8 mouse cellular contexts compared by ENCODE assay signal in the genomic region with DNA sequence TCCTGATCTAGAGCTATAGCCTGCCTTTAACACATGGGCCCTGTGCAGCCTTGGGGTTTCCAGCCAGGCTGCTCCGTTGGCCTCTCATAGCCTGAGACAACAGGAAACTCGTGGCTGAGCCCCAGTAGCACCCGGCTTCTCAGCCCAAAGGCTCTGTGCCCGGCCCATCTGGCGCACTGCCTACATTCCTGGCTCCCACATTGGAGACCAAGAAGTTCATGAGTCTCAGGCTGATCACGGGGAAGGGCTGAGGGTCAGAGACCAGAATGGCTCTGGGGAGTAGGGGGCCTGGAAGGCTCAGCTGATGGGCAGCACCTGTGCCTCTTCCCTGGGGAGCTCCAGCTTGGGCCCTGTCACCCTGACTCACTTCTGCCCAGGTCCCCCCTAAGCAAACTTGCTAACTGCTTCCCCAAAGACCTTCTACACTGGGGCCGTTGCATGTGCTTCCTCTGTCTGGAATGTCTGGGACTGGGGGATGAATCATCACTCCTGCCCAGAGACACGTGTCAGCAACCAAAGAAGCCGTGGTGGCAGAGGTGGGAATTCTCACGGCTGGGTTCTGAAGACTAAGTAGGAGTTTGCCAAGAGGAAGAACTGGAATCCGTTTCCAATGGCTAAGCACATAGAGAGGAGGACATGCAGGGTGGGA. TPM values are rescaled to one million over a fixed set of nuclear protein-coding genes. Genes with fewer than 3 reads are reported as not detected.
DNase-seq lines count a peak whose midpoint lies in the region; ATAC-seq and TF ChIP-seq lines count a peak whose summit lies in the region.

No protein-coding gene starts in this region.

- H3K4me2 ChIP-seq in embryonic facial prominence, embryonic 13.5 days: no peak overlapping the region
- no peak overlapping the region for H3K4me2 ChIP-seq in embryonic facial prominence, embryonic 14.5 days (ENCODE audit: low read depth, low read length)
- no peak overlapping the region for H3K4me2 ChIP-seq in neural tube, embryonic 15.5 days

- 0 out of 2 replicates have a peak overlapping the region, but pooled peaks have one; percentile 36 for H3K9ac ChIP-seq in embryonic facial prominence, embryonic 13.5 days
- H3K9ac ChIP-seq in embryonic facial prominence, embryonic 14.5 days (ENCODE audit: low read depth, low read length): peak overlapping the region; percentile 34; the same call in 1 of the 2 replicates
- H3K9ac ChIP-seq in neural tube, embryonic 15.5 days (replicated peaks): no peak overlapping the region

- no peaks in the 10 kb centered on the region for H3K36me3 ChIP-seq in embryonic facial prominence, embryonic 13.5 days
- H3K36me3 ChIP-seq in embryonic facial prominence, embryonic 10.5 days (replicated peaks): no peaks in the 10 kb centered on the region
- no peaks in the 10 kb centered on the region for H3K36me3 ChIP-seq in embryonic facial prominence, embryonic 14.5 days (ENCODE audit: control insufficient read depth, insufficient read depth, low read length)
- no peaks in the 10 kb centered on the region for H3K36me3 ChIP-seq in kidney, adult 2 months (ENCODE audit: control insufficient read depth, insufficient read depth, low read length)
- no peaks in the 10 kb centered on the region for H3K36me3 ChIP-seq in neural tube, embryonic 15.5 days

- no peaks in the 10 kb centered on the region for H3K9me3 ChIP-seq in embryonic facial prominence, embryonic 13.5 days
- no peaks in the 10 kb centered on the region for H3K9me3 ChIP-seq in embryonic facial prominence, embryonic 10.5 days
- H3K9me3 ChIP-seq in embryonic facial prominence, embryonic 14.5 days (ENCODE audit: control insufficient read depth, low read length): no peaks in the 10 kb centered on the region
- H3K9me3 ChIP-seq in neural tube, embryonic 15.5 days (replicated peaks): no peaks in the 10 kb centered on the region

- peaks cover 24% of the 10 kb centered on the region for H3K4me1 ChIP-seq in embryonic facial prominence, embryonic 13.5 days
- H3K4me1 ChIP-seq in embryonic facial prominence, embryonic 10.5 days: peaks cover 39% of the 10 kb centered on the region
- peaks cover 5% of the 10 kb centered on the region; the same call in 1 of the 2 replicates for H3K4me1 ChIP-seq in embryonic facial prominence, embryonic 14.5 days (ENCODE audit: control insufficient read depth, insufficient read depth, low read length)
- H3K4me1 ChIP-seq in kidney, adult 2 months (ENCODE audit: control insufficient read depth, insufficient read depth, low read length): peaks cover 20% of the 10 kb centered on the region; the same call in 1 of the 2 replicates
- peaks cover 5% of the 10 kb centered on the region for H3K4me1 ChIP-seq in neural tube, embryonic 15.5 days

- no peak for TF ChIP-seq POLR2A in kidney, adult 2 months (IDR thresholded peaks at IDR 0.05; ENCODE audit: low read depth, low read length)

- no peak for DNase-seq in embryonic facial prominence, embryonic 10.5 days (ENCODE audit: low spot score)
- peak; percentile 66 for DNase-seq in 416B (ENCODE audit: low read depth)
- DNase-seq in embryonic facial prominence, embryonic 14.5 days (ENCODE audit: low spot score): peak; percentile 73
- DNase-seq in kidney, adult 2 months: peak; percentile 97
- DNase-seq in skeletal muscle tissue, adult 2 months (ENCODE audit: low read depth, low spot score): peak; percentile 78
- DNase-seq in embryo, embryonic 10.5 days (ENCODE audit: low spot score): no peak

- H3K27me3 ChIP-seq in embryonic facial prominence, embryonic 13.5 days: peaks cover 13% of the 10 kb centered on the region
- peaks cover 22% of the 10 kb centered on the region for H3K27me3 ChIP-seq in embryonic facial prominence, embryonic 10.5 days (replicated peaks; ENCODE audit: low read depth, poor library complexity, severe bottlenecking)
- no peaks in the 10 kb centered on the region for H3K27me3 ChIP-seq in embryonic facial prominence, embryonic 14.5 days (replicated peaks; ENCODE audit: control insufficient read depth, insufficient read depth, low read length)
- no peaks in the 10 kb centered on the region for H3K27me3 ChIP-seq in kidney, adult 2 months (replicated peaks; ENCODE audit: control insufficient read depth, insufficient read depth, low read length)
- H3K27me3 ChIP-seq in neural tube, embryonic 15.5 days (replicated peaks): peaks cover 6% of the 10 kb centered on the region

- peak overlapping the region; percentile 22; the same call in 1 of the 2 replicates for H3K27ac ChIP-seq in embryonic facial prominence, embryonic 13.5 days
- H3K27ac ChIP-seq in embryonic facial prominence, embryonic 10.5 days (replicated peaks): no peak overlapping the region
- H3K27ac ChIP-seq in embryonic facial prominence, embryonic 14.5 days (replicated peaks; ENCODE audit: low read depth, low read length): no peak overlapping the region
- H3K27ac ChIP-seq in kidney, adult 2 months (ENCODE audit: insufficient read depth, low read depth, low read length): peak overlapping the region; percentile 46
- no peak overlapping the region for H3K27ac ChIP-seq in neural tube, embryonic 15.5 days (replicated peaks)

- TF ChIP-seq CTCF in kidney, adult 2 months (conservative IDR thresholded peaks at IDR 0.05; ENCODE audit: insufficient read depth, insufficient read length, low read depth, low read length): no peak

- H3K4me3 ChIP-seq in embryonic facial prominence, embryonic 13.5 days: no peak overlapping the region
- H3K4me3 ChIP-seq in embryonic facial prominence, embryonic 10.5 days: no peak overlapping the region
- no peak overlapping the region for H3K4me3 ChIP-seq in embryonic facial prominence, embryonic 14.5 days (ENCODE audit: low read depth, low read length)
- no peak overlapping the region for H3K4me3 ChIP-seq in kidney, adult 2 months (ENCODE audit: insufficient read depth, low read depth, low read length)
- no peak overlapping the region for H3K4me3 ChIP-seq in neural tube, embryonic 15.5 days (replicated peaks)

- 48% methylated on average over 11 of the region's 11 CpGs for WGBS in embryonic facial prominence, embryonic 13.5 days
- 75% methylated on average over 11 of the region's 11 CpGs for WGBS in embryonic facial prominence, embryonic 10.5 days
- 41% methylated on average over 11 of the region's 11 CpGs for WGBS in embryonic facial prominence, embryonic 14.5 days
- WGBS in kidney, adult 2 months: 15% methylated on average over 11 of the region's 11 CpGs
- 72% methylated on average over 11 of the region's 11 CpGs for WGBS in neural tube, embryonic 15.5 days

- no peak for ATAC-seq in embryonic facial prominence, embryonic 13.5 days (ENCODE audit: insufficient number of reproducible peaks, insufficient read depth, low FRiP score, low TSS enrichment, low read depth)
- ATAC-seq in embryonic facial prominence, embryonic 14.5 days (ENCODE audit: low read depth): peak; percentile 38; the same call in 1 of the 2 replicates
- ATAC-seq in neural tube, embryonic 15.5 days (ENCODE audit: low FRiP score): no peak

RNA-seq across cellular contexts. Expression of a gene that starts 2.2 kb away (rescaled TPM):
- 10.2 and 10.5 TPM in 2 replicates for polyA plus RNA-seq in embryonic facial prominence, embryonic 13.5 days (2015; fragmentation: Nextera tagmentation; extraction: Ambion mirVana)
- polyA plus RNA-seq in embryonic facial prominence, embryonic 10.5 days (2016; fragmentation: Nextera tagmentation; extraction: Ambion mirVana): 20.4 and 21.8 TPM in 2 replicates
- 9.2 and 10.1 TPM in 2 replicates for polyA plus RNA-seq in embryonic facial prominence, embryonic 14.5 days (2014; fragmentation: Nextera tagmentation; extraction: Ambion mirVana)
- 24.6 and 29.8 TPM in 2 replicates for polyA plus RNA-seq in kidney, adult 2 months (2012; rRNA removed)
- 14.4 and 16.0 TPM in 2 replicates for polyA plus RNA-seq in neural tube, embryonic 15.5 days (2015; fragmentation: Nextera tagmentation; extraction: Ambion mirVana)

RNA-seq across cellular contexts. Expression of a gene that starts 28.2 kb away (rescaled TPM):
- 1.0 and 1.3 TPM in 2 replicates for polyA plus RNA-seq in embryonic facial prominence, embryonic 13.5 days (2015; fragmentation: Nextera tagmentation; extraction: Ambion mirVana)
- polyA plus RNA-seq in embryonic facial prominence, embryonic 10.5 days (2016; fragmentation: Nextera tagmentation; extraction: Ambion mirVana): 0.18 TPM in 1 of 2 replicates, not detected in the other
- 2.7 and 4.8 TPM in 2 replicates for polyA plus RNA-seq in embryonic facial prominence, embryonic 14.5 days (2014; fragmentation: Nextera tagmentation; extraction: Ambion mirVana)
- polyA plus RNA-seq in kidney, adult 2 months (2012; rRNA removed): 0.53 and 1.3 TPM in 2 replicates
- 0.81 and 0.91 TPM in 2 replicates for polyA plus RNA-seq in neural tube, embryonic 15.5 days (2015; fragmentation: Nextera tagmentation; extraction: Ambion mirVana)

Comparison
In these comparisons a context has a peak if more than half of its experiments do, and no peak if none do; other contexts are left out.
1. H3K27ac ChIP-seq: peak in embryonic facial prominence, embryonic 13.5 days (single experiment) and kidney, adult 2 months (single experiment); none in embryonic facial prominence, embryonic 10.5 days (single experiment), embryonic facial prominence, embryonic 14.5 days (single experiment) and neural tube, embryonic 15.5 days (single experiment).
2. DNase-seq: peak in 416B (single experiment), embryonic facial prominence, embryonic 14.5 days (single experiment), kidney, adult 2 months (single experiment) and skeletal muscle tissue, adult 2 months (single experiment); none in embryonic facial prominence, embryonic 10.5 days (single experiment) and embryo, embryonic 10.5 days (single experiment).